Mouse (Mus musculus): ENCODE measurements around the gene Tcp10a.
"Not testable (repeated sequence)": the region's sequence is repeated elsewhere in the genome, so short reads cannot be mapped to it uniquely, and the experiment has no call there.

Tcp10a gene

GRCm38 (mm10) chr17:7324346-7324745, at the start of gene Tcp10a:
Gene Tcp10a (plus strand): TSS chr17:7324646.
- not testable (repeated sequence) for DNase-seq

DNA sequence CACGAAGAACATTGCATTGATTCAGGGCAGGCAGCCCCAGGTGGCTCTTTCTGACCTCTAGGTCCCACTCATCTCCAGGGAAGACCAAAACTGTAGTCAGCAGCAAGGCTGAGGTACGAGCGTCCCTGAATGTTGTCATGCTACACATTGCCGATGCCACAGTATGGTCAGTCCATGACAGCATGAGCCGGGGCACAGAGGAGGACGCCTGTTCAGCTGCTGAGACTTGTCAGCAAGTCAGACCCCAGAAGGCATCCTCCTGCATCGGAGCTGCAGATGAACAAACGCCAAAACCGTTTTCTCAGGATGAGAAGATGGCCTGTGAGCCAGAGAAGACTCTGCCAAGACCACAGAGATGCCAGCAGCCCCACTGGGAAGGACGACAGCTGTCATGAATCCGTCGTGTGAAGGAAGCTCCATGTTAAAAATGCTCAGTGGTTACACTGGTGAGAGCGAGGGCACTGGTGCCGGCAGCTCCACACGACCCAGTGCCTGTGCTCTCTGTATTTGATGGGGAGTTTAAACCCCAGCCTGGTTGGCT, 45.7 kb upstream of the Tcp10a start:
- DNase-seq: peak; percentile 20

- no peak for DNase-seq
Measured at GRCm38 (mm10) chr17:7279251-7279650, 45.2 kb upstream of the Tcp10a start.

- no peak for DNase-seq
Measured at GRCm38 (mm10) chr17:7284297-7284910, 40.0 kb upstream of the Tcp10a start.

DNA sequence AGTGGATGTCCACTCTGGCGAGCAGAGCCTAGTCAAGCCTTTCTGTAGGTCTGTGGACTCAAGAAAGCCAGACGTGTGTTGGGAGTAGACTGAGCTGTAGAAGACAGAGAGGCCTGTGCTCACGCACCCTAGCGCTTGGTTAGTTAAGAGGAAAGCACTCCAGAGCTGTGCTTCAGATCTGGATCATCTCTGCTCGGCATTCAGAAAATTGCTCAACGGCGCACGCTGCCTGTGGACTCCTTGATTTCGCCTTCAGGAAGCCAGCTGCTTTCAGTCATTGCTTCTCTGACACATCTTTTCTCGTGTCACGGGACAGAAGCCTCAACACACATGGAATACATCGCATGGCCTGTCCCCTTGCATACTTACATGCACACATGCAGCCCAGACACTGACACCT, 39.2 kb upstream of the Tcp10a start:
- no peak for DNase-seq

DNA sequence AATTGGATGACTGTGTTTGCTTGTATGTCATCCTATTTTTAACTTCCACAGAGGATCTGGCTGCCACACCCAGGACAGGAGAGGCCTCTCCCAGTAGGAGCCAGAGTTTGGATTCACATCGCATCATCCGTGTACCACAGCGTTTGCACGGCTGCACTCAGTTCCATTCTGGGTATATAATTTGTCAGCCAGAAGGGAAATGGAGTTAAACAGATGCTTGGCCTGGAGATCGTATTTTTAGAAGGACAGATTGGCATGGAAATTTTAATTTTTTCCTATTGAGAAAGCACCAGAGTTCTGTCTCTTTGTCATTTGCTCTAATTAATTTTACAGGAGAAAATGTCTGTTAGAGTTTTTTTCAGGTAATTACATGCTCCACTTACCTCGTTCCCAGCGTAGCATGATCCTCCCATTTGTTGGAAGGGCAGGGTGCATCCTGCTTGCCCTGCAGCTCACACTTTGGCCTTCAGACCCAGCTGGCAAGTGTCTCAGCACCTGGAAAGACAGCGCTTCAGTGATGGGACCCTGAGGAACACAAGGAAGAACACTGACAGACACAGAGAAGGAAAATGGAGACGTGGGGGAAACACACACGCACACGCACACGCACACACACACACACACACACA, 37.9 kb upstream of the Tcp10a start:
- DNase-seq: no peak

DNA sequence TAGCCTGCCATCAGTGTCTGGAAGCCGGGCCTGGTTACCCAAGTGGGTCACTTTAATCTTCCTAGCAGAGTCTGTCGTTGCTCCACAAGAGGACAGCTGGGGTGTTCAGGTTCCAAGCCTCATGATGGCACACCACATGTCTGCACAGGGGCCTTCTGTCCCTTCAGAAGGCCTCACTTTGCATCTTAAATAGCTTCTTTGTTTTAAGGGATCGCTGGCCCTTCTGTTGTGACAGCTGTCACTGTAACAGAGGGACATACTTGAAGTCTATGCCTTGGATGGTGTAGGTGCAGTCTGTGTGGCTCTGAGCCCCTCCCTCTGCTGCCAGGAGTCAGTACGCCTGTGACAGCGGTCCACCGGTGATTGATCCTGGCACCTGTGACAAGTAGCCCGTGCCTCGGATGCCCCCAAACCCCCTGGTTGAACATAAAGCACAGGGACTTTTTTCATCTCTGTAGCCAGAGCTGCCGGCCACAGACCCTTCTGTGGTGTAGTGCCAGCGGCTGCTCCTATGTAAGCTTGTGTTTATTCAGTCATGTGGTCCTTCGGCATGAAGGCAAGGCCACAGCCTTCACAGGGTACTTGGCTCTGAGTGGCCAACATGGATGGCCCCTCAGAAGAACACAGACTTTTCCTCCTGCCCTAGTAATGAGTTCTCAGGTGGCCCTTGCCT, 32.3 kb upstream of the Tcp10a start:
- DNase-seq: peak; percentile 45

DNA sequence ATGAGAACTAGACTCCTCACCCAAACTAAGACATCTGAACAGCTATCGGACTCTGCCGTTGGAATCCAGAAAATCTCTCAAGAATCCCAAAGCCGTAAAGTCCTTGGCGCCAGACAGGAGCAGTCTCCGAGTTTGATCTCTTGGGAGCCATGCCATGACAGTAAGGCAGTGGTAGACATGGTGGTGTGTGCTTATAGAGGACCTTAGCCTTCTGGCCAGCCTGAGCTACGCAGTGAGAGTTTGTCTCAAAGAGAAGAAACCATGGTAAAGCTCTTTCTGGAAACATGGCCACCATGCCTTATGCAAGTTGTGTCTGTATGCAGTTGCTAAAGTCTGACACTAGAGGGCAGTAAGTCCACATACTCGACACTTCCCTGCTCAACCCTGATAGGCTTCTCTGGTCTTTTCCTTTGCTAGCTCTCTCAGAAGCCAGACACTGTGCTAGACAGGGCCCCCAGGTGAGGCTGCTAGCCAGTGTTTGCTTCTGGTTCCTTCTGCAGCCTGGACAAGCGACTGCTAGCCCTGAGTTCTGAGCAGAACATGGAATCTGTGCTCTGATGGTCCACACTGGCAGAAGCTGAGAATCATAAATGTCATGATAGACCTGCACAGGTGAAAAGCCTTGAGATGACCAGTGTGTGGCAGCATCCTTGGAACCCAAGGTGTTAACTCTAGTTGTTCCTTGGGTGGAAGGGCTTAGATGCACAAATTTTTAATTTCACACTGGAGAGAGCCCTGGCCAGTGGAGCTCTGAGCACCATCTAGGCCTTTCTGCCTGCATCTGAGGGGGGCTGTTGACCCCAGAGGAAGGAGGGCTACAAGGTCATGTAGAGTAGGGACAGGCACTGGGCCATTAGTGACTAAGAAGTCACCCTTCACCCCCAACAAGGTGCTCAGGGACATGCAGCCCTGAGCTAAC, 17.9 kb upstream of the Tcp10a start:
- peak; percentile 54 for DNase-seq

DNA sequence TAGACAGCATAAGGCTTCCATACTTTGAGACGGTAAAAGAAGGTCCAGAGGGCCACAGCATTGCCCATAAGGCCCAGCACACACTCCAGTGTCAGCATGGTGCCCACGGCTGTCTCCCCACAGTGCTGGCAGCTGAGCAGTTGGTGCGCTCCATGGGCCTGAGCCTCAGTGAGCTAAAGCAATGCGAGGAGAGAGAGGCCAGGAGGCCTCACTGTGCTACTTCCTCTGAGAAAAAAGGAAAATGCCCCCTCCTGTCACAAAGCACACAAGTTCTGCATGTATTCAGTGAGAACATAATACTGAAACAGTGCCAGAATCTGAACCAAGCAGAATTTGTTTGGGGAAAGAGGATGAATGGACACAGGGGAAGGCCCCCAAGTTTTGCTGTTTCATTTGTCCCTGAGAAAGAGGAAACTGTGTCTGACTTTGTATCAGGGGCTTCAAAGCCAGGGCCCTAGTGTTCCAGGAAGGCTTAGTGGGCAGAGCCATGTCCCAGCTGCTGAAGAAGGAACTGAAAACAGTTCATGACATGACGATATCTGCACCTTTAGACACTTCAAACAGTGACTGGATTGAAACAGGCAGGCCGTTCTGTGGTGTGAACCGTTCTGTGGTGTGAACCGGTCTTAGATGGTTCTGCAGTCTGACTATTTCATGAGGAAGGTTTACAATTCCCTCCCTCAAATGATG, 8.6 kb upstream of the Tcp10a start:
- not testable (repeated sequence) for DNase-seq

DNA sequence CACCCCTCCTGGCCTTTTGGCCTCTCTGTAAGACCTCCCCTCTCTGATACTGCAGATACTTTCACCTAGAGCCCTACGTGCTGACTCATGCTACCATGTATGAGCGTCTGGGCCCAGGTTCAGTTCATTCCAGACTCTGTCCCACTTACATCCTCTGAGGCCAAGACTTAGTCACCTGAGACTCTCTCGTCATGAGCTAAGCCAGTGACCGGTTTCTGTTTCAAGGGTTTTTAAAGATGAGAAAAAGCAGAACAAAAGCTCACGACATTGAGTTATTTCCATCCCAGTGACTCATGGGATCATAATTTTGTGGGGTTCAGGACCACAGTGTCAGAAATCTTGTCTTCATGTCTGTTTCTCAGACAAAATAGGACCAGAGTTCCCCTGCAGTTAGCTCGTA, 4.7 kb upstream of the Tcp10a start:
- not testable (repeated sequence) for DNase-seq

GRCm38 (mm10) chr17:7326415-7326814, 2.0 kb downstream of the Tcp10a start:
- DNase-seq: not testable (repeated sequence)

- not testable (repeated sequence) for DNase-seq
Measured at GRCm38 (mm10) chr17:7332745-7333144, 8.3 kb downstream of the Tcp10a start.

DNA sequence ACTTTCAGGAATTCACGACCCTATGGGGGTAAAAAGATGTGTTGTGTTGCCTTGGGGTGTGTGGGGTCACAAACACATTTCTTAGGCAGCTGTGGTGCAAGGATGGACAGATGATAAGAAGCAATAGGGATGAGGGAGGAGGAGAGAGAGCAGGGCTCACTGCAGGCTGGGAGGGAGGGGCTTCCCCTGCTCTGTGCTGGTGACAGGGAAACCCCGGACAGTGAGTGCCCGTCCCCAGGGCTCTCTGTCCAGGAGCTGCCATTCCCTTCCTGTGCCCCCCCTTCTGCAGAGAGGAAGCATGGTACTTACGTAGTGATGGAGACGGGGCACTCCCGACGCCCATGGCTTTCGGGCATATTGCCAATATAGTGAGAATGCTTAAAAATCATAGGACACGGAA, 12.9 kb downstream of the Tcp10a start:
- not testable (repeated sequence) for DNase-seq

- DNase-seq: peak; percentile 17
Measured at GRCm38 (mm10) chr17:7348765-7349164, 24.3 kb downstream of the Tcp10a start.

GRCm38 (mm10) chr17:7352596-7352995, 28.1 kb downstream of the Tcp10a start, which contains the start of gene Ttll2:
Gene Ttll2 (minus strand): TSS chr17:7352696.
- not testable (repeated sequence) for DNase-seq

GRCm38 (mm10) chr17:7359806-7360205, 35.4 kb downstream of the Tcp10a start:
- DNase-seq: not testable (repeated sequence)

DNA sequence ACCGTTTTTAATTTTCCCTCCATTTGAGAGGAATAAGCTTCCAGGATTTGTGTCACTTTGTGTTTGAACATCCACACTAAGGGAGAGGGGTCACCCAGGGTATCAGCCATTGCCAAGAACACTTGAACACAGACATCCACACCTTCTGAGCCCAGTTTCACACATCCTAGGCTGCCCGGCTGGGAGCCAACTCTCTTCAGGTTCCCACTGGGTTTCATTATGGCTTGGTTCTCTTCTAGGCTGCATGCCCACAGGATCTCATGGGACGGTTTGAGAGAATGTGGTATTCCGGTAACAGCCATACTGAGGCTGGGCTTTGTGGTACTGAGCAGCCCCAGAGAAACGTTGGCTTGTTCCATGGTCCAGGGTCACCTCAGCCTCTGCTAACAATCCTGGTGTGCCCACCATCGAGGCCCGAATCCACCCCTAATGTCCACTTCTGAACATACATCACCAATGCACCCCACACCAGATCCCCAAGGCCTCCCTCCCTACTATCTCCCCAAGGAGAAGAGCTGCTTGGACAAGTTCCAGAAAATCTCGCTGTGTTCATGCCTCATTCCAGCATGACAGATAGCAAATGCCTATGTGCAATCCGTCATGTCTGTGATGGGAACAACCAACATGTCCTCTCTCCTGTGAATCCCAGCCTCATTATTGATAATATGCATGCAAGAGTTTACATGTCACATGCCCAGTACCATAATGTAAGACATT, 36.5 kb downstream of the Tcp10a start:
- peak; percentile 82 for DNase-seq

GRCm38 (mm10) chr17:7365615-7366014, 41.2 kb downstream of the Tcp10a start:
- DNase-seq: not testable (repeated sequence)

DNA sequence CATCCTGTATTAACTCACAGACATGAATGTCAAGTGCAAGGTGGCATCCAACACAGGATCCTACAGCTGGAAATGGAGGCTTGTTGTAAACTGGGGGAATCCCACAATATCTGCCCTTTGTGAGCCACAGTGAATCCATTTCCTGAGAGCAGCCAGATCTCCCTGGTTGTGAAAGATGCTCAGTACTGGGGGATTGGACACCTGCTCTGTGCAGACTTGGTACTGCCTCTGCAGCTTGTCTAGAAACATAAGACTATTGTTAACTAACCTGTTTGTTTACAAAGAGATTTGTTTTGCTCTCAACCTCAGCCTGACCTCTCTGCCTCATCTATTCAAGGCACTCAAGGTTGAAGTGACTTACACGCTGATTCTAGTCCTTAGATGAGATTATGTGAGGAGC, 41.8 kb downstream of the Tcp10a start:
- DNase-seq: not testable (repeated sequence)

- not testable (repeated sequence) for DNase-seq
Measured at GRCm38 (mm10) chr17:7366676-7367374, 42.4 kb downstream of the Tcp10a start.

GRCm38 (mm10) chr17:7369401-7369800, 45.0 kb downstream of the Tcp10a start:
- DNase-seq: not testable (repeated sequence)

All from cerebellum, adult 9-10 months (tissue).